Mouse (Mus musculus) left cerebral cortex, postnatal 4 days (tissue): Measurements from ENCODE around the gene Mrpl34. TPM values are rescaled to one million over a fixed set of nuclear protein-coding genes. Genes with fewer than 3 reads are reported as not detected.
A peak's percentile ranks its signal among the peaks of the same experiment; 100 is the strongest.

ENCODE experiments used
- DNase-seq: peaks from one replicate; pipeline ENCODE4 v3.0.0-alpha.2; 2022
- intact Hi-C: fragments of 180-260 bp; cut with DNase I; formaldehyde crosslinking; loops from one replicate; pipeline ENCODE4 v1.15.1; 2025
- total RNA-seq, 2 experiments: library from RNA; stranded (reverse); gene quantifications; 2 replicates each; pipeline ENCODE4 v1.2.3; 2021

The Mrpl34 gene
- total RNA-seq, 2 experiments from 2014 or later: 71.3 to 73.7 TPM

DNA sequence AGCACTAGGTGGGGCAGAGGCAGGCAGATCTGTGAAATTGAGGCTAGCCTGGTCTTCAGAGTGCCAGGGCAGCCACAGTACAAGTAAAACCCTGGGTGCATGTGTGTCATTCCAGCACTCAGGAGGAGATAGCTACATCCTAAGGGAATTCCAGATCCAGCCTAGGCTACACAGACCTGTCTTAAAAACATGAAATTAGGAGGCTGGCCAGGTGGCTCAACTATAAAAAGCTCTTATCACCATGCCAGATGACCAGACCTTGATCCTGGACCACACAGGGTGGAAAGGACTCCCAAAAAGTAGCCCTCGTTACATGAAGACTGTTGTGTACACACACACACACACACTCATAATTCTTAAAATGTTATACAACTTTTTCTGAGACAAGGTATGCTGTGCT is 3.2 kb downstream of the Mrpl34 start:
- DNase-seq: no peak
- intact Hi-C loops: no loop called here

DNA sequence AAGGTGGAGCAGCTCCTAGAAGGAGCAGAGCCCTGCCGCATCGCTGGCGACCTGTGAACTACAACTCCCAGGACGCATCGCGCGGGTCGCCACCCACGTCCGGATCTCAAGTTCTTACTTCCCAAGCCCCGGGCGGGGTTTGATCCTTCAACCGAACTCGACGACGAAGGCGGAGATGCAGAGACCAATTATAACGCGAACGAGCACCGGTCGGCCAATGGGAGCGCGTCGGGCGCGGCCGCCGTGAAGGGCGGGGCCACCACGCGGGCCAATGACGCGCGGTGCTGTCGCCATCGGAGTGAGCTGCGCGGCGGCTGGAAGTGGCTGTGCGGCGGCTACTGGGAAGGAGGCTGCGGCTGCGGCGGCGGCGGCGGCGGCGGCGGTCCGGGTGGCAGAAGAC is 4.2 kb downstream of the Mrpl34 start, which contains the start of gene Dda1:
Gene Dda1, plus strand, starts transcription at position 284 of the 400 bp plus-strand sequence.
- intact Hi-C loops: no loop called here
- DNase-seq: peak; percentile 99

DNA sequence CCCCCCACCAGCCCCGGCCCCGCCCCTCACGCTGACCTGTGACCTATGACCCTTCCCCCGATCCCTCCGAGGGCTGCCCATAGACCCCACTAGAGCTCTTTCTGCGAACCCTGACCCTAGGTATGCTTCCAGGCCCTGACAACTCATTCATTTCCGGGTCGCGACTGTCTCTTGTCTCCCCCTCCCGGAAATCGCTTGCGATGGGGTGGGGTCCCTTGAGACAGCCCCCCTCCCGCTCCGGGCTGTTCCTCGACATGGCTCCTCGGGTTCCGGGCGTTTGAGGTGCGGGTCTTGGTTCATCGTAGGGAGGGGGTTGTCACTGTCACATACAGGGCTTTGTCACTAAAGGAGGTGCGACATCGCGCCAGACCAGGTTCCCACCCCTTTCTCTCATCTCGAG is 4.7 kb downstream of the Mrpl34 start:
- intact Hi-C loops: no loop called here

DNA sequence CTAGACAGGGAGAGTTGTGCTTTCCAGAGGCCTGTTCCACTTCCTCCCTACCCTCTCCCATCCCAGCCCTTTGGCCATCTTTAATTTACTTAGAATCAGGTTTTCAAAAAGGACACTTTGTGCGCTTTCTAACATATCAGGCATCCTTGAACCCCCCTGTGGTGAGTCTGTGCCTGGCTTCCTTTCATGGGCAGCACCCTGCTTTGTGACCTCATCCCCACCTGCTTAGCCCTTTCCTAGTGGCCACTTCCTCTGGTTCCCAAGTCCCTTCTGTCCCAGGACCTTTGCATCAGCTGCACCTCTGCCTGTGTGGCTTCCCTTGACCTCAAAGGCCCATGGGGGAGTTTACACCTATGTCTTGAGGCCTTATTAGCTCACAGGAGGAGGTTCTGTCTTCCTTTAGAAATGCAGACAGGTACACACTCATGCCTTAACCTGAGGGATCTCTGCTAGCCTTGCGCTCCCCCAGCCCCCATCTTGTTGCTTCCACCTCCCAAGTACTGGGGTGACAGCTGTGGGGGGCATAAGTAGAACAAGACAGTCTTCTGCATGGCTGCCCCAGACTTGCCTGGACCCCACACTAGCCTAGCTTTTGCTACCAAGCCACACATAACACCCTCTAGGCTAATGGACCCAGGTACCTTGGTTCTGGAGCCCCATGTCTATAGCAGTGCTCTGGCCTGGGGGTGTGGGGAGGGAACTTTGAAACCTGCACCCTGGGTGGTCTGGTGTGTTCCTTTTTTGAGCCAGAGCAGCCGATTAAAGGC is 5.6 kb downstream of the Mrpl34 start:
- DNase-seq: no peak
- intact Hi-C loops: no loop called here

More for the DNA sequence above, 4.7 kb downstream of the Mrpl34 start:
- peak; percentile 67 for DNase-seq

DNA sequence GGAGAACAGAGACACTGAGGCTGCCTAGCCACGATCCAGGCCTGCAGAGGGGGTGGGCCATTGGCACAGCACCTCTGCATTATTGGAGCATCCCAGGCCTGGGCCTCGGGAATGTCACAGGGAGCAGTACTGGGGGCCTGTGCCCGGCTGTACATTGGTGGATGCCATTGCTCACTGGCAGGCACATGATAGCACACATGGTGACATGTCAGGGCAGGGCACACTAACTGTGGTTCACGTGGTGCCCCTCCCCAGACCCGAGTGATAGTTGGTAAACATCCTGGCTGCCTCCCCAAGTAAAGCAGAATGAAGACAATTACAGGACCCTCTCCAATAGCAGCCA is 6.1 kb downstream of the Mrpl34 start:
- intact Hi-C loops: no loop called here
- no peak for DNase-seq

DNA sequence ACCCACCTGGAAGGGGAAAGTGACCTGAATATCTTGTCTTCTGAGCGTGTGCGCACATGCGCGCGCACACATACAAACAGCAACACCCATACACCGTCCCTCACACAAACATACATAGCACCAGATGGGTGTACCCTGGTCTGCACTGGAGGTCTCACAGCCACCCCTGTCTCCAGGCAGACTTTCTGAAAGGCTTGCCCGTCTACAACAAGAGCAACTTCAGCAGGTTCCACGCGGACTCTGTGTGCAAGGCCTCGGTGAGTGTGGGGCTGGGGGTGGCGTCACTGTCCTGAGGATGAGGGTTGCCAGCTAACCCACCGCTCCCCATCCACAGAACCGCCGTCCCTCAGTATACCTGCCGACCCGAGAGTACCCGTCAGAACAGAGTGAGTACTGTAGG is 7.1 kb downstream of the Mrpl34 start:
- intact Hi-C loops: no loop called here

DNA sequence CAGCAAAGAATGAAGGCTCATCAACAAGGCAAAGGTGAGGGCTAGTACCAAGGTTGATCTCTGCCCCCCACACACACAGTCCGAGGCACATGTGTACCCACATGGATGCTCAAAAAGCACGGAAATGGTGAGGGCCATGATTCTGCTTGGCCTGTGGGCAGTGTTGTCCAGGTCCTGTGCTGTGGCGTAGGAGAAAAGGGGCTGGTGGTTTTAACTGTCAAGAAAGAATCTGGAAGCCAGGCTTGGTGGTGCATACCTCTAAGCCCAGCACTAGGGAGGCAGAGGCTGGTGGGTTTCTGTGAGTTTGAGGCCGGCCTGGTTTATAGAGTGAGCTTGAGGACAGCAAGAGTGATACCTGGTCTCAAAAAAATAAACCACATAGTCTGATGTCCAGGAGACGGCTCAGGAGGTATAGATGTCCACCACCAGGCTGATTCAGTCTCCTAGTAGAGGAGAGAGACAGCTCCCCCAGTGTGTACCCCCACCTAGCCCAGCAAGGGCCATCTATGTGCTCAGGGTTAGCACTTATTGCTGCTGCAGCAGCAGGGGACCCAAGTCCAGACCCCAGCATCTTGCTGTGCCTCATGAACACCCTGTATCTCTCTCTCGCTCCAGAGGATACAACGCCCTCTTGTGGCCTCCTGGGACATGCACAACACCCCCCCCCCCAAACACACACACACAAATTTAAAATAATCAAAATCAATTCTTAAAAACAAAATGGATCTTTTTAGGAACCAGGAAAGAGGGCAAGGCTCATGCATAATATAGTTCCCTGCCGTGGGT is 8.0 kb downstream of the Mrpl34 start:
- intact Hi-C loops: no loop called here
- no peak for DNase-seq

More for the DNA sequence above, 7.1 kb downstream of the Mrpl34 start:
- DNase-seq: no peak

DNA sequence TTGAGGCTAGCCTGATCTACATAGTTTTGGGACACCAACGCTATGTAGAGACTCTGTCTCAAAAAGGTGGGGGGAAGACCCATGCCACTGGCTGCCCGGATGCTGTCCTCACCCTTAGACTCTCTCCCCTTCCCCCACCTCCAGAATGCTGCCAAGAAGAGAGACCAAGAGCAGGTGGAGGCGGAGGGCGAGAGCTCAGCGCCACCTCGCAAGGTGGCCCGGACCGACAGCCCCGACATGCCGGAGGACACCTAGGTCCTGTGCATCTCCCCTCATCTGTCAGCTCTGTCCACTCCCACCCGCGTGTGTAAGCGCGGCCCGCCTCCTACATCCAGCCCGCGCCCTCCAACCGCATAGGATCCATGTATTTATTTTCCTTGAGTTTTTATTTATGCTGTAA is 9.6 kb downstream of the Mrpl34 start:
- DNase-seq: no peak
- intact Hi-C loops: no loop called here

DNA sequence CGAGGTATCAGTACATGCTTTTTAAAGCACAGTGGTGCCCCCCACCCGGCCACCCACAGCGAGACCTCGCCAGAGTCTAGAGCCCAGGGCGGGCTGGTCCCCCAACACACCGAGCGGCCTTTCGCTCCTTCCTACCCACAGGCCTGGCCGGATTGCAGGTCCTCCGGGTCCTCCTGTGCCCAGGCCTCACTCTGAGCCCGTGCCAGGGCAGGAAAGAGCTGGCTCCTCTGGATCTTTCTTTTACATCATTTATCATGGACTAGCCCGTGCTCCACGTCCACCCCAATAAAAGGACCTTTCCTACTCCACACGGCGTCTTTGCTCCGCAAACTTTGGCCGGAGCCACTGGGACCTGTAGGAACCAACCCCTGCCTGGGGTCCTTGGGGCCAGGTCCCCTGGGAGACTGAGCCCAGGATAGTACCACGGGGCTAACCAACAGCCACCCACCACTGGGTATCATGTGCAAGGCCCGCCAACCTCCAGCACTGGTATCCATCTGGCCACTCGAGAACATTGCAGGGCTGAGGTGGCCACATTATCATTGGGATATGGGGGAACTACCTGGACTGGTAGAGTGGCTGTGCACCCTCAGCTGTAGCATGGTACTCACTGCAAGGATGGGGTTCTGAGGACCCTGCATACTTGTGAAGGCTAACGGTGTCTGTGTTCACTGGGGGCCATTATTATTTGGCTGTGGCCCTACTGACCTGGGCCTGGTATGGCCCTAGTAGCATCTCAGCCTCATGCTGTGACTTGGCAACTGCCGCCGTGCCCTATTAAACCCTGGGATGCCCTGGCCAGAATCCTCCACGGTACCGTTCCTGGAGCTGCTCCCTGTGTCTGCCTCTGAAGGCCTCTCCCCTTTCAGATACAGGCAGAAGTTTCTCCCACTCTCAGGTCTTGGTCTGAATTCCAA is 10.3 kb downstream of the Mrpl34 start:
- no peak for DNase-seq
- intact Hi-C loops: no loop called here

DNA sequence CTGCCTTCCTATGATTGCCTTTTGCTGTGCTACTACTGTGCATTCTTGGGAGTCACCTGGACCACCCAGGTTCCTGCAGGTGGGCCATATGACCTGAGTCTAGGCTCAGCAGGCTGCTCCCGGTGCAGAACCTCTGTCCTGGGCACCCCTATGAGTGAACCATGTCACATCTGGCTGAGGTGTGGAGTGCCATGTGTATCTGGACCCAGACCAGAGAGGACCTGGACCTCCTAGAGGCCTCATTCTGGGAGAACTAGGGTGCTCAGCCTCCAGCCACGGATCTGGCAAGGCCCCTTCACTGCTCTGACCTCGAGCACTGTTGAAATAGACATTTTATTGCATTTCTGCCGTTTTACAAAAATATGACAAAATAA is 10.9 kb downstream of the Mrpl34 start:
- intact Hi-C loops: no loop called here
- no peak for DNase-seq

DNA sequence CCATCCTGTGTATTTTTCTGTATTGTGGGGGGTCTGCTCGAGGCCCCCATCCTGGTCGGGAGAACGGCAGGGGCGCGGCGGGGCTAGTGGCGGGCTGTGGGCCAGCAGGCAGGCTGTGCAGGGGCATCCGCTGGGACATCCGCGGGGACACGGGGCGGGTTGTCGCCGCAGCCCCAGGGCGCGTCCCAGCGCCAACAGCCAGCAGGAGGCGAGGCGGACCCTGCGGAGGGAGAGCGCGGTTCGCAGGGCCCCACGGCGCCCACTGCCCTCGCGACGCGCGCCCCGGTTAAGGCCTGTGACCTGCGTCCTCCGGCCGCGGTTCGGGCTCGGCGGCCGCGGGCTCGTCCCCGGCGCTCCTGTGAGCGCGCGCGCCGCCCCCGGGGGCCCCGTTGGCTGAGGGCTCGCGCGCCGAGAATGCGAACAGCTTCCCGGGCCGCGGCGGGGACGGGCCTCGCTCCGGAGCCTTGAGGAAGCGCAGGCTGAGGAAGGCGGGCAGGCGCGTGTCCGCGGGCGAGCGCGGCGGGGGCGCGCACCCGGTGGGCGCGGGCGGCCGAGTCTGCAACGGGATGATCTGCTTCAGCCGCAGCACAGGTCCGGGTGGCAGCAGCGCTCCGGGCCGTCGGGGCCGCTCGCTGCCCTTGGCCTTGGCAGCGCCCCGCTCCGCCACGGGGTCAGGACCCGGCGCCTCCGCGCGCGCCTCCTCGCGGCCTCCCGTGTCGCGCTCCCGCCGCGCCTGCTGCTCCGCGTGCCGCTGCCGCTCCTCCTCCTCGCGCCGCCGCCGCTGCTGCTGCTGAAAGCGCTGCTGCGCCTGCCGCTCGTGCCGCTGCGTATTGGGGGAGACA is 11.6 kb downstream of the Mrpl34 start:
- intact Hi-C loops: no loop called here
- DNase-seq: peak; percentile 89

DNA sequence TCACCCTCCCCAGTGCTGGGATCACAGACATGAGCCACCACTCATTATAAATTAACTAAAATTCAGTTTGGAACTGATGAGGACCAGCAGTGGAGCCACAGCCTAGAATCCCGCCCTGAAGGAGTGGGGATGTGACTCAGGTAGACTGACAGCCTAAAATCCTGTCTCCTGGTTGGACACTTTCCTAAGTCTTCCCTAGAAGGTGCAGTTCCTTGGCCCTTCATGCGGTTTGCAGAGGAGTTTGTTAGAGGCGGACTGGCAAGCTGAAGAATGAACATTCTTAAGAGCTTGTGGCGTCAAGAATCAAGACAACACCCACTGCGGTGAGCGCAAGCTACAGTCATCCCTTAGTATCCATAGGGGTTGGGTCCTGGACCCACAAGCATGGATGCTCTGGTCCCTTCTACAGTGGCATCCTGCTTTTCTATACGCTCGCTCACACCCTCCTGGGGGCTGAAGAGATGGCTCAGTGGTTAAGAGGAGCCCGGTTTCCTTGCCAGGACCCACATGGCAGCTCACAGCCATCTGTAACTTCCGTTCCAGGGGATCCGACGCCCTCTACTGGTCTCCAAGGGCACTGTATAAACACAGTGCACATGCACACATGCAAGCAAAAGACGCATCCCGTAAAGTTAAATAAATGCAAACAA is 12.6 kb downstream of the Mrpl34 start:
- DNase-seq: peak; percentile 76
- intact Hi-C loops: no loop called here

DNA sequence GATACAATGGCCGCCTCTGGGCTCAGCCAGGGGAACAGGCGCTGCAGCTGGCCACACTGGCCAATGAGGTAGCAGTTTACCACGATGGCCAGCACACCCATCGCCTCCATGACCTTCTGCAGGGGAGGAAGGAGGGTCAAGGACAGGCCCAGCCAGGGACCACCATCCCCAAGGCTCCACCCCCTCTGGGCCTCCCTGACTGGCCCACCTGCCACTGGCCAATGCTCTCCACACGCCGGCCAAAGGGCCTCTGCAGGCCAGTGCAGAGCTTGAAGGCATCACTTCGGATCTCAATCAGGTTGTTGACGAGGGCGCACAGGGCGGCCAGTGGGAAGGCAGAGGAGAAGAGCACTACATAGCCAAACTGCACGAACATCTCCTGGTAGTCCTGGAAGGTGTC is 14.2 kb downstream of the Mrpl34 start:
- intact Hi-C loops: no loop called here
- no peak for DNase-seq

DNA sequence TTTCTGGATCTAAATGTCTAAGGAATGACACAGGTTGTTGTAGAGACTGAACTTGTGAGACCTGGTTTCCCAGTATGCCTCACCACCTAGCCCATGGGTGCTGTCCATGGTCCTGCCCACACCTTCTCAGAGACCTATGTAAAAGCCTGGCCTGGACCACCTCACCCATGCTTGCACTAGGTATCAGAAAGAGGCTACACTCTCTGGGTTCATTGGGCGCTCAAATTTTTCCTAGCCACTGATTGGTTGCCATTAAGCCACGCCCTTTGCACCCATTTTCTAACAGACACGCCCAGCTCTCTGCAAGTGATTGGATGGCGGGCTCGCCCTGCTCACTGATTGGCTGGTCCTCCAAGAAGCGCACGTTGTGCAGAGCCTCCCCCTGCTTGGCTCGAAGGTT is 19.2 kb downstream of the Mrpl34 start:
- intact Hi-C loops: no loop called here
- no peak for DNase-seq

DNA sequence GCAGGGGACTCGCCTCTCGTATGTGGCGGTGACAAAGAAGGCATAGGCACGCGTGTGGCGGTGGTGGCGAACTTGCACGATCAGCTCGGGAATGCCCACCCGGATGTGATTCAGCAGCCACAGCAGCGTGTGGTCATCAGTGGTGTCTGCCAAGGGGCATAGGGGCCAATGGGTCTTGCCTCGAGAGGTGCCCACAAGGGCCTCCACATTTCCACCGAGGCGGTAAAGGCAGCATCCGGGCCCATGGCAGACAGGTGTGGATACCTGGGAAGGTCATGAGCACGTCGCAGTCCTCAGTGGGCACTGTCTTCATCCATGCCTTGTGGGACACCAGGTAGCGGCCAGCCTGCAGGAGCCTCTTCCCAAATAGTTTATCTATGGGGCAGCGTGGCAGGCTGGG is 20.0 kb downstream of the Mrpl34 start:
- no peak for DNase-seq
- intact Hi-C loops: no loop called here

DNA sequence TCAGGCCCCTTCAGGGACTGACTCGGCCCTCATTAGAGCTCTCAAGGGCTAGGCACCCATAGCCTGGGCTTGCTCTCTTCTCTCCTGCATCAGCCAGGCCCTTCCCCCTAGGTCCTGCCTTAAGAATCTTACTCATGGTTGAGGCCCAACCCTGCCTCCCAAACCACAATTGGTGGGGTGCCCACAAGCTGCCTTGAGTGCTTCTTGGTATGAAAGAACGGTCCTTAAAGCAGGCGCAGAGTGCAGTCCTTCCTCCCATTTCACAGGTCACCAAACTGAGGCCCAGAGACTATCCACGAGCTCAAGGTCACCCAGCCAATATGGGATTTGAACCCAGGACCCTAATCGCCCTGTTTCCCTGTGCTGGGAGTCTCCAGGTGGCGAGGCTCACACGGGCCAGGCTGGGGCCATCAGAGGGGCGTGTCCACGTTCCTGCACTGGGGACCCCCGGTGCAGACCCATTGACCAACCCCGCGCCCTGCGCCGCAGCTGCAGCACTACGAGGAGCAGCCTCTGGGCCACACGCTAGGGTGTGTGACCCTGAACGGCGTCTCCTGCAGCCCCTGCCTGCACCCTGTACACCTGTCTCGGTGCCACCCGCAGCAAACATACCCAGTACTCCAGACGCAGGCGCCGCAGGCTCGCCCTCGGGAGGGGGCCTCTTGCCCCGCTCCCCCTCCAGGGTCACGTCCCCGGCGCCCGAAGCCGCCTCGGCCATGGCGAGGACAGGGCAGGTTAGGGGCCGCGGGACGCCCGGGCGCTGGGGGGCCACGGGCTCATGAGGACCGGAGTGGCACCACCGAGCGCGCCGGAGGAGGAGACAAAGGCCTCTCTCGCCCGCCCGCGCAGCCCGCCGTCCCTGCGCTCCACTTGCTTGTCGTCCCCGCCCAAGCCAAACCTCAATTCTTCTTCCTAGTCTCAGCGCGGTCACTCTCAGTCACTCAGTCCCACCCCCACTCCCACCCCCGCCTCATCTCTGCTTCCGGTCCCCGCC is 20.7 kb downstream of the Mrpl34 start, which contains the start of gene Ano8:
Gene Ano8, minus strand, starts transcription at position 822 of the 994 bp plus-strand sequence.
- peak; percentile 90 for DNase-seq
- intact Hi-C loops: no loop called here

DNA sequence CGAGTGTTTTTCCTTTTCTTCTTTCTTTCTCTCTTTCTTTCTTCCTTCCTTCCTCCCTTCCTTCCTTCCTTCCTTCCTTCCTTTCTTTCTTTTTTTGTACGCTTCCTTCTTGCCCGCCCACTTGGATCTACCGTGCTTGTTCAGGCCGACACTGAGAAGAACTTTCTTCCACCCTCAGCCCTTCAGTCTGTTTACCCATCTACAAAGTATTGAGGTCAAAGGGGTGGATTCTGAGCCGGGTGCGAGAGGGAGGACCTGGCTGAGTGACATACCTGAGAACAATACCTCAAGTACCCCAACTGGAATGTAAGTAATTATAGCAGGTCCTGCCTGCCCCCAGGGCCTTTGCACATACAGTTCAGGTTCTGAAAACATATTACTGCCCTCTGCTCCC is 21.4 kb downstream of the Mrpl34 start:
- no peak for DNase-seq
- intact Hi-C loops: no loop called here

DNA sequence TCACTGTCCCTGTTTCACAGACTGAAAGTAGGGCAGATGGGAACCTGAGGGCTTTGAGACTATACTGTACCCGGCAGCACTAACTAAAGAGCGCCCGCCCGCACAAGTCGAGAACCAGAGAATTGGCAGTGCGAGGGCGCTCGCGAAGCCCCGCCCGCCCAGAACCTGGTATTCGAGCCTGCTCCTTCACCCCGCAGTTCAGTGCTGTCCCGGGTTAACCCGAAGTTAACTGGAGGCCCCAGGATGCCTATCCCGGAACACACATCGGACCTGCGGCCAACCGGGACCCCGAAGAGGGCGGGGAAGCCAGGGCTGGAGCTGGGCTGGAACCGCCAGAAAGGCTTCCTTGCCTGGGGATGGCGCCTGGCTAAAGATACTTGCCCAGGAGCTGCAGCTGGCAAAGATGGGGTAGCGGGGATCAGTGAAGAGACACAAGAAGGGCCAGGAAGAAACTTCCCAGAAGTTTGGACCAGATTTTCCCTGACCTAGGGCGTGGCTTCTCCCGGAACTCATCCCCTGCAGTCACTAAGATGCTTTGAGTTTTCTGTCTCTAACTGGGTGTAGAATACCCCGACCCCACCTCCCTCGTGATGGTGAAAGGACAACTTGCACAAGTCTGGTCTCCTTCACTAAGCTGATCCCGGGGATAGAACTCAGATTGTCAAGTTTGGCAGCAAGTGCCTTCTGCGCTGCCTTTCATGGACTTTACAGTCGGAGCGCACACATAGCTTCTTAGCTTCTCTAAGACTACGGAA is 23.1 kb downstream of the Mrpl34 start, which contains the start of gene Gtpbp3:
Gene Gtpbp3, plus strand, starts transcription at position 413 of the 755 bp plus-strand sequence.
- intact Hi-C loops: no loop called here

More for the DNA sequence above, 23.1 kb downstream of the Mrpl34 start, which contains the start of gene Gtpbp3:
- DNase-seq: peak; percentile 76
